Mouse (Mus musculus): ENCODE measurements around the gene Taar7d.

DNA sequence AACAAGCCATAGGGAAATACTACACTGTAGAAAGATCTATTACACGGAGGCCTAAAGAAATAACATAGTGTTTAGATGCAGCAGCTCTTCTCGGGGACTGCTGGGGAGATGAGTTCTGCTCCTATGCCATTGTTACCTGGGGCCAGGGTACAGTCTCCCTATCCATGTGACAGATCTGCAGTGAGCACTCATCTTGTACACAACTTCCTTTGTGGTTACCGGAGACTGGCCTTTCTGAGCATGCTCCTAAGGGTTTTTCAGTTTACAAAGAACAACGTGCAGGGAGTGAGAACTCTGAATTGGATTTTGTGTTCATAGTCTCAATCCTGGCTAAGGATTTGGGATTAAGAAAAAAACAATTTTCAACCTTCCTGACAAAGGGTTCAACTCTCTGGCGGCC, 40.6 kb upstream of the Taar7d start:
- TF ChIP-seq CTCF (IDR thresholded peaks at IDR 0.05; ENCODE audit: extremely low read depth, insufficient read depth, low read length) (no peak), POLR2A (IDR thresholded peaks at IDR 0.05; ENCODE audit: extremely low read depth, insufficient read depth, low read length) (no peak)
